Mouse (Mus musculus) layer of hippocampus, adult 8-10 months (tissue): ENCODE data around the gene Atg3. TPM values are rescaled to one million over a fixed set of nuclear protein-coding genes. Genes with fewer than 3 reads are reported as not detected.

Source experiments
- DNase-seq, 2 experiments: peaks; one replicate each; pipeline ENCODE4 v3.0.0; 2022; ENCODE audit warnings: low spot score in 2 of 2
- total RNA-seq, 4 experiments: library from RNA; stranded (reverse); gene quantifications; 2 replicates each; pipeline ENCODE4 v1.2.4; 2022

Atg3 gene
- total RNA-seq, result 10 to 100 TPM; 45.7 to 49.7 (median 46.0) TPM

DNA sequence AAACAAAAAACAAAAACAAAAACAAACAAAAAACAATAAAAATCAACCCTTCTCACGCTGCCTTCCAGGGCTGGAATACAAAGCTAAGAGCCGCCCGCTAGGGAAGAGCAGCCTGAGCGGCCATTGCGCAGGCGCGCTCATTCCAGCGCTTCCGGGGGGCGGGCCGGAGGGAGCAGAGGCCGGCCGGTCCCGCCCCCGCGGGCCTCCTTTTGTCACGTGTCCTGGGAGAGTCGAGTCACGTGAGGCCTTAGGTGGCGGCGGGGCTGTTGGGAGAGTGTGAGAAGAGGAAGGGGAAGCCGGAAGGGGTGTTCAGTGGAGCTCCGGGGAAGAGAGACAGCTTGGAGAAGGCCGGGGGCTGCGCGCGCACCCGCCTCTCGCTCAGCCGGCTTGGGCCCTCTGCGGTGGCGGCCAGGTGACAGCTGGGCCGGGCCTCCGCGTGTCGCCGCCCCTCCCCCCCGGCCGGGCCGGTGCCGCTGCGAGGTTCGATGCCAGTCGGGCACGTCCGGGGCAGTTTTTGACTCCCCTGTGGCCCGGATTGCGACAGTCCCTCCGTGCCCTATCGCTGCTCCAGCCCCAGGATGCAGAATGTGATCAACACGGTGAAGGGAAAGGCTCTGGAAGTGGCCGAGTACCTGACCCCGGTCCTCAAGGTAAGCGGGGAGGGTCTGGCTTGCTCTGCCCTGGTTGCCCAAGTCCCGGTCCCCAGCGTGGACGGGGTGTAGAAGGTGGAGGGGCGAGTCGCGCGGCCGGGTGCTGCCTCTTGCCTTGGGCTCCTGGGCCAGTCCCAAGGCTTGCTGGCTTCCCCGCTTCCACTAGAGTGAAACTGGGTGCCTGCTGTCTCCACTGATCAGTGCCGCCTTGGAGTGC, at the start of gene Atg3, which contains the start of gene Slc35a5:
TSS of gene Atg3 (plus strand) at position 264 of the 867 bp plus-strand sequence.
TSS of gene Slc35a5 (minus strand) at position 185 of the 867 bp plus-strand sequence.
- peak; percentile 91 to 94 for DNase-seq

- DNase-seq, result no peak
Measured at GRCm38 (mm10) chr16:45110498-45110897, 48.1 kb upstream of the Atg3 start.

DNA sequence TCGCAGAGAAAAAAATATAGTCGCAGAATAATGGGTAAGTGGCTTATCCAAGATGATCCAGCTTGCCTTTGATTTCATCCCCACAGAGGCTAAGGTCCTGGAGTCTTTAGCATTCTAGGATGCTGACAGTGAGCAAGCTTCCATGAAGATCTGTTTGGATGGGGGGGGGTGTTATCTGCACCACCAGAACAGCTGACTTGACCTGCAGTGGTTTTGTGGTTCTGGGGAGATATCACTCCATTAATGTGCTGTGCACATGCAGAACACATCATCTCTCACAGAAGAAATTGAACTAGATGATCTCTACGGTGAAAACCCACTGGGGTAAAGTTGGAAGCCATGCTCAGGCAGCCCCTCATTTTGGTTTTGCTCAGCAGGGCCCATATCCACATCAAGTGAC, 41.4 kb upstream of the Atg3 start:
- DNase-seq, result no peak

DNA sequence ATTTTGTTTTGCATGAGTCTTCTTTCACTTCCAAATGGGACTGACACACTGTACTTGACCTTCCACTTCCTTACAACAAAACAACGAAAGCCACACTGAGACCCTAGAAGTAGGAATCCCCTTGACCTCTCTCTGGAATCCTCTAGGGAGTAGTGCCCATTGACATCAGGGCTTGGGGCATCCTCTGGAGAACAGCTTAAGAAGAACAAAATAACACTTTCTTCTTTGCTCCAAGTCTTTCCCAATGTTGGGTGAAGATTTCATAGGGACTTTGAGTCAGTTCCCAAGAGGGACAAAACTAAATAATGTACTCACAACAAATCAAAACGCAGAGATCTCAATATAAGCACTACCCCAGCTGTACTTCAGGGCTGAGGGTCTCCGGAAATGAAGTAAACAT, 39.8 kb upstream of the Atg3 start:
- no peak for DNase-seq

GRCm38 (mm10) chr16:45120844-45121425, 37.6 kb upstream of the Atg3 start:
- peak; percentile 29 to 44 for DNase-seq

- no peak for DNase-seq
Measured at GRCm38 (mm10) chr16:45122571-45122970, 36.0 kb upstream of the Atg3 start.

GRCm38 (mm10) chr16:45124230-45125203, 34.1 kb upstream of the Atg3 start:
- no peak for DNase-seq

DNA sequence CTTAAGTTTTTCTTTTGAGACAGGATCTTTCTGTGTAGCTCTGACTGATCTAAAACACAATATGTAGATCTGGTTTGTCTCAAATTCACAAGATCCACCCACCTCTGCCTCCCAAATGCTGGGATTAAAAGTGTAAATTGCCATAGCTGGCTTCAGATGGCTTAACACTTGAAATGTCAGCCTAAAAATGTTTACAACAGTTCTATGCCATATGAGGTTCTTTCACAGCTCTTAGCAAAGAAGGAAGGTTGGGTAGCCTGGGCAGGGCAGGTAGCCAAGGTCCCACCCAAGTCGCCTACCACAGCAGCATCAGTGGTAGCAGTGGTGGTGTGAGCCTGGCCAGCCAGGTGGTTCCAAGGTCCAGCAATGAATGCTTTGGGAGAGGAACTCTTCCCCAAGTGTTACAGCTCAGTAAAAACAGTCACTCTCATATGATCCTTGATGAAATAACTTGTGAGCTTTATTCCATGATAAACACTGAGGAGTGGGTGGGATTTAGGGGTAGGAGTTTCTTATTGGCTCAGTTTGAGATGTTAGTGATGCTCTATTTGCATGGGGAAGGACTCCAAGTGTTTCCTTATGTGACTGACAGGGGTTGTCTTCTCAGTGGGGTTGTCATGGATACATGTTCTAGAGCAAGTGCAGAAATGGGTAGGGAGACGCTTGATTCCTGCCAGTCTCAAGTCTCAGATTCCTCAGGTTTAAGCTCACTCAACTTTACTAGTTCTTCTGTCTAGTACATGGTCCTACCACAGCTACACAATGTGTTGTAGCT, 30.5 kb upstream of the Atg3 start:
- peak; percentile 11 to 24 for DNase-seq

GRCm38 (mm10) chr16:45141711-45142110, 16.9 kb upstream of the Atg3 start:
- no peak for DNase-seq

DNA sequence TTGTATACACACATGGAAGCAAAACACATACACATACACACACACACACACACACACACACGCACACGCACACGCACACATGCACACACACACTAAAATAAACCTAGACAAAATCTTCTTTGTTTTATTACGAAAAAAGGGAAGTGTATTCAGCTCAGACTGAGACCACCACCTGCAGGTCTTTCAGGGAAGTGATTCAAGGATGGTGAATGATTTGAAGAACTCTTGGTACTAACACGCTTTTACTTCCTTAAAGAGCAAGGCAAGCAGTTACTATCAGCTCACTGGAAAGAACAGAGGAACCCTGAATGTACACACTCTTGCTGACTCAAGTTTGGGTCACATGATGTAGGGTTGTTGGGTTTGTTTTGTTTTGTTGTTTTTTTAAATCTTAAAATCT, 16.0 kb upstream of the Atg3 start:
- no peak for DNase-seq

DNA sequence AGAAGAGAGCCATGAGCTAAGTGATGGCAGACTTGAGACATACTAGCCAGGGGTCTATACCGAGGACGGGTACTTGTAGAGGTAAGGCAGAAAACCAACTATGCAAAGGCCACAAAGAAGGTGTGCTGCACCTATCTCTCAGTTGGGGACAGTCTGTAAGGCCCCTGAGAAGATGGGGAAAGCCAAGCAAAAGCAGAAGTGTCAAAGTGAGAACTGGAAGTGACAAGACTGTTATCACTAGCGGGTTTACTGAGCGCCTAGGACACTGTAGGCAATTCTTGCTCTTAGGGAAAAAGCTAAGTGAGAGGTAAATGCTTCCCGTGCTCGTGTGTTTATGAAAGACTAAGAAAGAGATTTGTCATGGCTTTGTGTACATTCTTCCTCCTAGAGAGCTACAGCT, 13.5 kb upstream of the Atg3 start:
- DNase-seq, result no peak

DNA sequence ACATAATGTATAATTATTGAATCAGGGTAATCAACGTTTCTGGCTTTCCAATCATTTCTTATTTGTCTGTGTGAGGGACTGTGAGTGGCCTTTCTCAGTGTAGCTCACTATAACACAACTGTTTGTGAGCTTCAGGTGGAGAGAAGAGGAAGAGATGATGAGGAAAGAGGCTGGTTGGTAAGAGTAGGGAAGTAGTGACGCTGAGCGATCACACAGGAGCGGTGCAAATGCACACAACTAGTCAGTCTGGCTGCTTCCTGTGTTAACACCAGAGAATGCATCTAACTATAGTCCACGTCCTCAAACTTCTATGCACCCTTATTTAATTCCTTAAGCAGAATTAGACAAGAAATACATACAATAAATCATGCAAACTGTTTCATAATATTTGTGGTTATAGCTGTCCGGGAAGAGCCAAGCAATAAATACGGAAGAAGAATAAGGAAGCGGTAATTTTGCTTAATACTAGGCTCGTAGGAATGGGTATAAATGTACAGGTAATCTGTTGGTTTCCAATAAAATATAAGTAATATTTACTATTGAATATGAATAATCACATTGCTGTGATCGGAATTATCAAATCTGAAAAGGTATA, 10.0 kb upstream of the Atg3 start:
- DNase-seq, result no peak

- no peak for DNase-seq
Measured at GRCm38 (mm10) chr16:45154741-45155250, 3.8 kb upstream of the Atg3 start.

GRCm38 (mm10) chr16:45158136-45158521, 456 bp upstream of the Atg3 start:
- DNase-seq, result peak; percentile 54 to 67

- no peak for DNase-seq
Measured at GRCm38 (mm10) chr16:45159389-45159716, 768 bp downstream of the Atg3 start.

DNA sequence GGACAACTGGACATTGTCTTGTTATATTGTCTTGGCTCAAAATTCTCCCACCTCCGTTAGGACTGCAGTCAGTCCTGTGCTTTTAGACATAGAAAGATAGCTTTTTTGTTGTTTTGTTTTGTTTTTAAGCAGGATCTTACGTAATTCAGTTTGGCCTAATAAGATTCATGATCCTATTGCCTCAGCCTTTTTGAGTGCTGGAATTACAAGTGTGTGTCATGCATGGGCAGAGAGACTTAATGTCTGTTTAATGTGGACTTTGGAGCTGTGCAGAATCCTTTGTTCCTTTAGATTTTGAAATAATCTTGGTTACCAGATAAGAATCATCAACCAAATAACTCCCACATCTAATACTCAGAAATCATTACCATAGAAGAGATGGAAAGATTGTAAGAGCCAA, 20.0 kb downstream of the Atg3 start:
- no peak for DNase-seq

DNA sequence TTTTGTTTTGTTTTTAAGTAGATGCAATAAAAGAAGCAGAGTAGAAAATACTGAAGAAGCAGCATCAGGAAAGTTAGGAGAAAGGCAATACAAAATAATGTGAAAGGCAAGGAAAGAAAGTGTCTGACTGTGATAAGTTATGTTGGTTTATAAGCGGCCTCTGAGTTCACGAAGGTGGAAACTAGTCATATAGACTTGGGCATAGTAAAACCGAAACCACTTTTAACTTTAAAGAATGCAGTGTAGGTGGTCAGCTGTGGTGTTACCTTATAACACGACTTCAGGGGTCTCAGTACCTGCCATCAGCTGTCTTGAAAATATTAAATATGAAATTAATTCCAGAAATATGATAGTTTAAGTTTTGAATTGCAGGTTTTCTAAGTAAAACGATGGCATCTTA, 23.2 kb downstream of the Atg3 start:
- no peak for DNase-seq

GRCm38 (mm10) chr16:45192613-45193012, 34.0 kb downstream of the Atg3 start:
- peak; percentile 50 to 76 for DNase-seq

DNA sequence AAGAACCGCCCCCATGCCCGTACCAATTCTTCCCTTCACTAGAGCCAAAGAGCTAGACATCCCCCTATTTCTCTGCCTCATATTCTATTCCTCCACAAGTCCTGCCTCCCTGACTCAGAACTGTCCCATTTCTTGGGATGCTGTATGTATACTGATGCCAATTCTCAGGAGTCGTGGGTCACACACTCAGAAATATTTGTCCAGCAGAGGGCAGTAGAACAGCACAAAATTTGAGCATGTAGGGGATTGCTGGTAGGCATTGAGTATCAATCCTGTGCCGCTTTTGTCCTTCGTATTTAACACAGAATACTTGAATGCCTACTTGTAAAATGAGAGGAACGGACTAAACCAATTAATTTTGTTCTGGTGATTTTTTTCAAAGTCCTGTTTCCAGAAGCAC, 38.2 kb downstream of the Atg3 start:
- DNase-seq, result peak; percentile 28 to 61

GRCm38 (mm10) chr16:45201395-45201794, 42.8 kb downstream of the Atg3 start:
- DNase-seq, result no peak
